Mouse (Mus musculus): Measurements from ENCODE around the gene Prtg.
A peak's percentile ranks its signal among the peaks of the same experiment; 100 is the strongest.

Gene Prtg

DNA sequence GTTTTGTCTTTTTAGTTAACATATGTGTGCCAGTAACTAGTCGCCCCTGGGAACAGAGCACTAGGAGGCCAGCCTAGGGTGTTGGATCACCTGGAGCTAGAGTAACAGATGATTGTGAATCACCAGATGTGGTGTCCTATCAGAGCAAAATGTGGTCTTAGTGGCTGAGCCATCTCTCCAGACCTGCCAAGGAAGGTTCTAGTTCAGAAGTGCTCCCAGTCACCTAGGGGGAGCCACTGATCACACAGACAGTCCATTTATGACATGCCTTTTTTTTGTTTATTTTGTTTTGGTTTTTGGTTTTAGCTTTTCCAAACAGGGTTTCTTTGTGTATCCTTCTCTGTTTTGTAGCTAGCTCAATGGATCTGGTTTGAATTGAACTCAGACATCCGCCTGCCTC, 104.7 kb downstream of the Prtg start:
- no peak for DNase-seq (ENCODE audit: low read depth, low spot score)

DNA sequence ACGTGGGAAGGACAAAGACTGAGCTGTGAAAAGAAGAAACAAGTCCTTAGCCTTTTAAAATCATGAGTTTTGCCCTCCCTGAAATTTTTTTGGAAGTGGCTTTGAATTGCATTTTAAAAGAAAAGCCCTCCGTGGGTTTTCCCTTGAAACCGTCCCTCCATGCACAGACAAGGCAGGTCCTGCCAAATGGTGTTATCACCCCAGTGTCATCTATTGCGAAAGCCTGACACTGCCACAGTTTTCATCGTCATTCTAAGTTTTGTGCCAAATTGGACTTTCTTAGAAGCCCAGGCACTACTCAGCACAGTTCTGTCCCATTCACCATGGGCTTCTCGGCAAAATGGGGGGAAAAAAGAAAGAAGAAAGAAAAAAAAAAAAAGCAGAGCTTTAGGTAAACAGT, 106.9 kb downstream of the Prtg start:
- DNase-seq (ENCODE audit: low read depth, low spot score) = no peak

DNA sequence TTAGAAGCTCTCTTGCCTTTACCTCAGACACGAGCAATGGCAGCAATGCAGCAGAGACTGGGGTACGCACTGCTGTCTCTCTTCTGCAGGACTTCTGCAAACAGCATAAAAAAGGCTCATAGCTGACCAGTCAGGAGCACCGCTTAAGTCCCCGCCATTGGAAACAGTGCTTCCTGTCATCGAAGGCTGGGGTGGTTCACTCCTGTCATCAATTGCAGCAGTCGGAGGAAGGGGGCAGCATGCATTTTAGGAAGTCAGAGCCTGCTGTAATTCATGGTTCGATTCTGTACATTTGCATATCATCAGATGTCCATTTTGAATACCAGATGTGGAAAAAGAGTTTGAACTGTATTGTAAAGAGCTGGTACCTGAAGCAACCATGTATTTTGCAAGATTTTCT, 109.1 kb downstream of the Prtg start:
- DNase-seq (ENCODE audit: low read depth, low spot score) = no peak

DNA sequence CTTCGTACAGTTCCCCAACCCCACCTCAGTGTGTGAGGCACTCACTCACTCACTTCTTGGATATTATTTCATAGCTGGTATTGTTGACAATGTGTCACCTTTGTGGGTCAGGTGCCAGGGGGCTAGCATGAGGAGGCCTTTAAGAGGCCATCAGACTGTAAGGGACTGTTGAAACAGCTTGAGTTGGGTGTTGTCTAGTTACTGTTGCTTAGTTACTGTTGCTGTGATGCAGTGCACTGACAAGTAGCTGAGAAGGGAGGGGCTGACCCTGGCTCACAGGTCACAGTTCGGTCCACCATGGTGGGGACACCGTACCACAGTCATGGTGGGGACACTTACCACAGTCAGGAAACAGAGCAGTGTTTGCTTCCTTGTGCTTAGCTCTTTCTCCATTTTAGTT, 116.4 kb downstream of the Prtg start:
- no peak for DNase-seq (ENCODE audit: low read depth, low spot score)

DNA sequence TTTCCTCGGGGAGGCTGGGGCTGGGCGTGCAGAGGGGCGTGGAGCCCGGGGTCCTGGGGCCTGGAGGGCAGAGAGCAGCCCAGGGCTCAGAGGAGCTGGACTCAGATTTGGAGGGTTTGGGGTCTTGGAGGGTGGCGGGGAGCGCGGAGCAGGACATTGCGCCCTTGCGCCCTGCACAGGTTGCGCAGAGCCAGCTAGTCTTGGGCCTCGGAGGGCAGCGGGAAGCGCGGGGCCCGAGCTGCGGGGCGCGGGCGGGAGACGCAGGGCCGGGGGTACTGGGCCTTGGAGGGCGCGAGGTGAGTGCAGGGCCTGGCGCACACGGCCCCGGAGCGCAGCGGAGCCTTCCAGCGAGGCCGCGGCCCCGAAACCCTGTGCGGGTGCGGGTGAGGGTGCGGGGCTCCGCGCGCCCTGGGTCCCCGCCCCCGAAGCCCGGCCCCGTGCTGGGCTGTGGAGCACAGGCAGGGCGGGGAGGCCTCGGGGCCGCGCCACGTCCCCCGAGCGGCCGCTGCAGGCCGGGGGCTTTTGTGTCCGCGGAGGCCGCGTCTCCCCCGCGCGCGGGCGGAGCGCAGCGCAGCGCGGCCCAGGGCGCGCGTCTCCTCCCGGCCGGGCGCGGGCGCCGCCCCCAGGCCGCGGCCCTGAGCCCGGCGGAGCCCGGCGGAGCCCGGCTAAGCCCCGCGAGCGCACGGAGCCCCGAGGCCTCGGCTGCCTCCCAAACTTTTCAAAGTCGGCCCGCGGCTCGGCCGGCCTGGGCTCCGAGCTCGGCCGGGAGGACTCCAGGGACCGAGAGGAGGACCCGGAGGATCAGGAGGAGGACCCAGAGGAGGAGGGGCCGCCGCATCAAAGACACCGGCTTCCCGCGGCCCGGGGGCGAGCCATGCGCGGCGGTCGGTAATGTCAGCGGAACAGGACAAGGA, 118.6 kb downstream of the Prtg start, which contains the start of gene Pygo1:
Gene Pygo1 (plus strand): TSS at position 625 of the 914 bp plus-strand sequence.
- no peak for DNase-seq (ENCODE audit: low read depth, low spot score)

DNA sequence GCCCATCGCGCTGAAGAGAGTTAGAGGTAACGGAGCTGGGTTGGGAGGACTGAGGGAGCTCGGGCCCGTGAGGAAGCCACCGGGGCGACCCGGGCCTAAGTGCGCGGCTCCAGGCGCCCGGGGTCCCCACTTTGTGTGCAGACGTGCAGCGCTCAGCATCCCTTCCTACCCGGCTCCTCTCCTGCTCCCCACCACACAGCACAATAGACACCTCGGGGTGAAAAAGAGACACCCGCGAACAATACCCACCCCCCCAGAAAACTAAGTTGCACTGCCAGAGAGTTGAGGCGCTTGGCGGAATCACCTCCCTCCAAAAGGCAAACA, 119.2 kb downstream of the Prtg start:
- DNase-seq (ENCODE audit: low read depth, low spot score) = no peak

DNA sequence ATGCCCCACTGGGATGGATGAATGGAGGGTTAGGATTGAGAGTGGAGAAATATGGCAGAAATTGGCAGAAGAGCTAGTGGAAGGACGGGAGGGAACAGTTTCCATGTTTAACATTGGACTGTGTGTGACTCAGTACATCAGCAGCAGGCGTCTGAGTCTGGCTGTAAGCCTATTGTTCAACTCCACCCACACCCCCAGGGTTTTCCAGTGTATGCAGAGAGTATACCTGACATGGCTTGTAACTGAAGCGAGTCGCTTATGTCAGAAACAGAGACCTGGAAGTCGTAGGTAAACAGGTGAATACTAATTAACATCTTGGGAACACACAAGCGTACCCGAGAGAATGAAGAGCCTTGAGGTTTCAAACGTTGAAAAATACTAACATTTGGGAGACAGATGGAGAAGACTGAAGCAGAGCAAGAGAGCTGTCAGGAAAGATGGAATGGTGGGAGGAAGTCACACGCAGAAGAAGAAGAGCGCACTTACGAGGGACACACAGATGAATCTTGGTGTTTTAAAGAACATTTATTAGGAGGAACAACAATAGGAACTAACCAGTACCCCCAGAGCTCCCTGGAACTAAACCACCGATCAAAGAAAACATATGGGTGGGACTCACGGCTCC, 124.6 kb downstream of the Prtg start:
- DNase-seq (ENCODE audit: low read depth, low spot score) = no peak

DNA sequence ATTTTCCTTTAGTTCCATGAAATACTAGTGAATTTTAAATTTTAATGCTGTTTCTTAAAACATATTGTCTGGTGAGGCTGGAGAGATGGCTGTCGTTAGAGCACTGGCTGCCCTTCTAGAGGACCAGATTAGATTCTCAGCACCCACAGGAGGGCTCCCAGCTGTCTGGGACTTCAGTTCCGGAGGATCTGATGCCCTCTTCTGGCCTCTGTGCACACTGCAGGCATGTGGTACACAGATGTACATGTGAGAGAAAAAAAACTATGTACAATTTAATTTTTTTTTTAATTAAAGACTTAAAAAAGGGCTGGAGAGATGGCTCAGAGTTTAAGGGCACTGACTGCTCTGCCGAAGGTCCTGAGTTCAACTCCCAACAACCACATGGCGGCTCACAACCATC, 128.6 kb downstream of the Prtg start:
- DNase-seq (ENCODE audit: low read depth, low spot score) = no peak

DNA sequence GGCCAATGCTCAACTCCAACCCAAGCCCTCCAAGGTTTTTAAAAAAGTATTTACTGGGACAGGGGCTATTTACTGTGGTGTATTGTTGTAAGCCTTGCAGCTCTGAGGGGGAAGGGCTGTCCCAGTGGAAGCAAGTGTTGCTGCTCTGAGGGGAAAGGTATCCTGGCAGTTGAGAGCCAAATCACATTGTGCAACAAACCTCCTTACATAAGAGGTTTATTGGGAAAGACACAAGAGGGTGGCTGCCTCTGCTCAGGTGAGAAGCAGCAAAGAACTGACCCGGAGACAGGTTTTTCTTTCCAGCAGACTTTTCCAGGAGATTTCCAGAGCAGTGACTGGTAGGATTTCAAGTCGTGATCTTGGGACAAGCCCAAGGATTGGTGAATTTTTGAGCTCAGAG, 129.6 kb downstream of the Prtg start:
- no peak for DNase-seq (ENCODE audit: low read depth, low spot score)

DNA sequence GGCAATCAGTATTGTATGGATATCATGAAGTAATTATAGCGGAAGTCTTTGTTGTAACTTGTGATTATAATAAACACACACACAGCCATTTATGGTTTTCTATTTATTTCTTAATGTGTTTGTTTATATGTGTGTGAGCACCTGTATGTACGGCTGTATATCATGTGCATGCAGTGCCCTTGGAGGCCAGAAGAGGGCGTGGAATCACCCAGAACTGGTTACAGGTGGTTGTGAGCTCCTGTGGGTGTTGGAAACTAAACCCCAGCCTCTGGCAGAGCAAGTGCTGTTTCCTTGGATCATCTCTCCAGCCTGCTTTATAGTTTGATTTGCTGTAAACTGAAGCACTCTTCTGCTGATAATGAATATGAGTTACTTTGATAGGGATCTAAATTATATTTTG, 136.8 kb downstream of the Prtg start:
- DNase-seq (ENCODE audit: low read depth, low spot score) = no peak

DNA sequence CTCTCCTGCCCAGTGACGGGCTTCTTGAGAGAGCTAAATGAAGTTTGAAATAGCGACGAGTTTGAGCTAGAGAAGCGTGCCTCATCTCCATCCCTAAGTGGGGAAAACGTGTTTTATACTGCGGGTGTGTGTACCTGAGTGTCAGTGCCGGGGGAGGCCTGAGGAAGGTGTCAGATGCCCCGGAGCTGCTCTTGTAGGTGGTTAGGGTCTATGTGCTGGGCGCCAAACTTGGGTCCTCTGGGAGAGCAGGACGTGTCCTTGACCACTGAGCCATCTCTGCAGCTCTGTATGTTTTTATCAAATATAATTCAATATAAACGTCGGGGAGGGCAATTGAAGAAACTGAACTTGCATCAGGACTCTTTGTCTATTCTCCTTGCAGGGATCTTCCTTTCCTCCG, 137.6 kb downstream of the Prtg start:
- no peak for DNase-seq (ENCODE audit: low read depth, low spot score)

DNA sequence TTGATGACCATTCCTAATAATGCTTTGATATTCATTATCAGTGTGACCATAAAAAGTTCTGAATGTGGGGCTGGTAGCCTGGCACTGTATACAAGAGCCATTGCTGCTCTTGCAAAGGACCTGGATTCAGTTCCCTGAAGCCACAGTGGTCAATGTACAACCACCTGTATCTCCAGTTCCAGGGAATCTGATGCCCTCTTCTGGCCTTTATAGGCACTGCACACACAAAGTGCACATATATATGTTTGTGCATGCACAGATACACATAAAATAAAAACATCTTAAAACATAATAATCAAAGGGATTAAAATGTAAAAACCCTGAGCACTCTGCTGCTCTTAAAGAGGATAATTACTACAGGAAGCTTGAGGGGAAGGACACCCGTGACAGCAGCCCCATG, 140.3 kb downstream of the Prtg start:
- DNase-seq (ENCODE audit: low read depth, low spot score) = no peak

DNA sequence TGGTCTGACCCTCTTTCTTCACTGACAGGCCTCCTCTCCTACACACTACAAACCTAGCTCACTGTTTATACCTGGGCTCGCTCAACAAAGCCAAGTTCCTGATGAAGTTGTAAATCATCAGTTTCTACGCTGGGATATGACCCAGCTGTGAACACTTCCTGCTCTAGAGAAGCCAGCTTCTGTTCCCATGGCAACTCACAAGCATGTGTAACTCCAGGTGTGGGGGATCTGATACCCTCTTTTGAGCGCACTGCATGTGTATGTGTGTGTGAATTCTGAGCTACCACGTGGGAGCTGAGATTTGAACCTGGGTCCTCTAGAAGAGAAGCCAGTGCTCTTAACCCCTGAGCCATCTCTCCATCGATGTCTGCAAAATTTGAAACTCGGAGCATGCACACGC, 142.9 kb downstream of the Prtg start:
- no peak for DNase-seq (ENCODE audit: low read depth, low spot score)

DNA sequence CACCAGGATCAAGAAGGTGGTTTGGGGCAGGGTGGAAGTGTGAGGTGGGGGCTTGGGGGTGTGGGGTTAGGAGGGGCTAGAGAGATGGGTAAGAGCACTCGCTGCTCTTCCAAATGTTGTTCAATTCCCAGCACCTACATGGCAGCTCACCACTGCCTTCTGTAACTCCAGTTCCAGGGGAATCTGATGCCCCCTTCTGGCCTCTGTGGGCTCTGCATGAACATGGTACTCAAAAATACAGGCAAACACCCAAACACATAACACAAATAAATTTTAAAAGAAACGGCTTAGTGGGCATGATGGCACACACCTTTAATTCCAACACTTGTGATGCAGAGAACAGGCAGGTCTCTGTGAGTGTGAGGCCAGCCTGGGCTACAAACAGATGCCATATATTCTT, 148.1 kb downstream of the Prtg start:
- no peak for DNase-seq (ENCODE audit: low read depth, low spot score)

DNA sequence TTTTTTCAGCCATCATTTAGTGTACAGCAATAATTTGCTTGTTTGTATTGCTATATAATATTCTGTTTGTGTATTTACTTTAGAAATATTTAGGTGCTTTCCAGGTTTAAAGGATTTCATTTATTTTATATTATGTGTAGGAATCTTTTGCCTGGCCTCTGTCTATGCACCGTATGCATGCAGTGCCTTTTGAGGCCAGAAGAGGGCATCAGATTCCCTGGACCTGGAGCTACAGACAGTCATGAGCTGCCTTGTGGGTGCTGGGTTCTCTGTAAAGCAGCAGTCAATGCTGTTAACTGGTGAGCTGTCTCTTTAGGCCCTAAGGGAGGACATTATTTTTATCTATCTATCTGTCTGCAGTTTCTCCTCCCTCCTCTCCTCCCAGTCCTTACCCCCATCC, 148.9 kb downstream of the Prtg start:
- DNase-seq (ENCODE audit: low read depth, low spot score) = no peak

DNA sequence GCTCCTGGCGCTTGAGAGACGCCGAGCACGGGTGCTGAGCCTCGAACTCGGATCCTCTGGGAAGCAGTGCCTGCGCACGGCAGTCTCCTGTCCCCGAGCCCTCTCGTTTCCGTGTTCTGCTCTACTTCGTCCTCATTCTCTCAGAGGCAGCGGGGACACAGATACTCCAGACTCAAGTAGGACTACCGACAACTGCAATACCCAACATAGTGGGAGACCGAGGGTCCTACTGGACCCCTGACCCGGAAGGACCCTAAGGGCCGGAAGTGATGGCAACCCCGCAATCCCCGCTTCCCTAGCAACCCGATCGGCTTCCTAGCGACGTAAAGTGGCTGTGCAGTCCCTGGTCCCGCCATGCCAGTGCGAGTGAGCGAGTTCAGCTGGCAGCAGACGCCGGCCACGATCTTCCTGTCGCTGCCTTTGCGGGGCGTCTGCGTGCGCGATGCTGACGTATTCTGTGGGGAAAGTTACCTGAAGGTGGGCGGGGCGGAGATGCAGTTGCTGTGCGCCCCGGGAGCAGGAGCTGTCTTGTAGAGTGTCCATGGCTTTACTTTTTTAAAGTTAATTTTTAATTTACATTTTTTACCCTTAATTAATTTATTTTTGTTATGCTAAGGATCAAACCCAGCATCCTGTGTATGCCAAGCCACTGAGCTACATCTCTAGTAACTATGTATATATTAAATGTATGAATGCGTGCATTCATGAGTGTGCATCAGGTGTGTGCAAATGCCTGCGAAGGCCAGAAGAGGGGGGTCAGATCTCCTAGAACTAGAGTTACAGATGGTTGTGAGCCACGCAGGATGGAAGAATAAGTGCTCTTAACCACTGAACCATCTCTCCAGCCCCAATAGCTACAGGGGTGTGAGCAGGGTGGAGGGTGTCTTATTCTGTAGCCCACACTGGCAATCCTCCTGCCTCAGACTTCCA, 152.1 kb downstream of the Prtg start, which contains the start of the genes Dyx1c1 and Gm44503:
Gene Dyx1c1 (plus strand): TSS at position 265 of the 930 bp plus-strand sequence.
Gene Gm44503 (plus strand): TSS at position 332 of the 930 bp plus-strand sequence.
- peak; percentile 56 for DNase-seq (ENCODE audit: low read depth, low spot score)

DNA sequence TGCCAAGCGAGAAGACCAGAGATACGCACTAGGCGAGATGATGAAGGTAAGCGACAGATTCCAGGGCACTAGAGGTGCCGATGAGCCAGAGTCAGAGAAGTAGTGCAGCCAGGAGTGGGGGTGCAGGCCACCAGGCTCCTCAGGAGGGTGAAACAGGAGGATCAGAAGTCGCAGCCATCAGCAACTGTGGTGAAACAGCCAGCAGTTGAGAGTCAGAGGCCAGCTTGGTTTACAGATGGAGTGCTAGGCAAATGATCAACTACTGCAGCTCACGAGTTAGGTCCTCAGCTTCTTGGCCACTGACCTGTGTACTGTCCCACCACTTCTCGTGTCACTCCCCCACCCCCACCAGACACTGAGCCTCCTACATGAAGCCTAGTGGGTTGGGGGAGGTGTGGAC, 154.7 kb downstream of the Prtg start:
- DNase-seq (ENCODE audit: low read depth, low spot score) = no peak

DNA sequence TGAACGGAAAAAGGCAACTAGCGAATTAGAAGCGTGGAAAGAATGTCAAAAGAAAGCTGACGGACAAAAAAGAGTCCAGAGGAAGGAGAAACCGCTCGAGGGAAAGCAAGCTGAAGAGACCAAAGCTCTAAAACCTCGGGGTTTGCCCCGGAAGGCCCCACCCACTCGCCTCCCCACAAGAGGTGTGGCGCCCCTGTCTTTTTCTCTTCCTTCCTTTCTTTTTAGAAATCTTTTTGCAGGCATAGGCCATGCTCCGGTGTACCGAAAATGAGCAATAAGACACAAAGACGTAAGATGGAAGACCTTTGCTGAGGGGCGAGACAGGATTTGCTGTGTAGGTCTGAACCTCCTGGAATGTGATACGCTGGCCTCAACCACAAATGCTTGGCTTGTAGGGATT, 155.3 kb downstream of the Prtg start:
- DNase-seq (ENCODE audit: low read depth, low spot score) = no peak

Data from retina, adult 2 months (tissue).